Mouse (Mus musculus): ENCODE measurements around the gene Msrb1. TPM values are rescaled to one million over a fixed set of nuclear protein-coding genes. Genes with fewer than 3 reads are reported as not detected.
"Not testable (repeated sequence)": the region's sequence is repeated elsewhere in the genome, so short reads cannot be mapped to it uniquely, and the experiment has no call there.

Gene Msrb1
- total RNA-seq, 2 experiments from 2014 or later: 62.0 to 74.6 TPM

- DNase-seq (ENCODE audit: low spot score in 2 of 2): peak; percentile 85 to 88
Measured at GRCm38 (mm10) chr17:24719494-24720222, 16.8 kb upstream of the Msrb1 start.

- not testable (repeated sequence) for DNase-seq (ENCODE audit: low spot score in 2 of 2)
Measured at GRCm38 (mm10) chr17:24720616-24721015, 15.8 kb upstream of the Msrb1 start.

DNA sequence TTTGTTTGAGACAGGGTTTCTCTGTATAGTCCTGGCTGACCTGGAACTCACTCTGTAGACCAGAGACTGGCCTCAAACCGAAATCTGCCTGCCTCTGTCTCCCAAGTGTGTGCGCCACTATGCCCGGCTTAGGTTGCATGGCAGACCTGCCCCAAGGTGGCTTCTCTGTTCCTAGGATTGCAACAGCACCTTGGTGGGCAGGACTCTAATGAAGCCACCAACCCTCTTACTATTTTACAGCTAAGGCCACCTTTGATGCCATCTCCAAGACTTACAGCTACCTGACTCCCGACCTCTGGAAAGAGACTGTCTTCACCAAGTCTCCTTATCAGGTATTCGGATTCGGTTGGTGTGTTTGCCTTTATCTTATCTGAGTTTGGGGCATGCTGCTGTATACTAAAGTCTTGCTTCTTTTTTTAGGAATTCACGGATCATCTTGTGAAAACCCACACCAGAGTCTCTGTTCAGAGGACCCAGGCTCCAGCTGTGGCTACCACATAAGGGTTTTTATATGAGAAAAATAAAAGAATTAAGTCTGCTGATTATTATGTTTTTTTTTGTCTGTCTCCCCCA, 15.0 kb upstream of the Msrb1 start:
- not testable (repeated sequence) for DNase-seq (ENCODE audit: low spot score in 2 of 2)

GRCm38 (mm10) chr17:24722220-24722924, 14.1 kb upstream of the Msrb1 start:
- no peak for DNase-seq (ENCODE audit: low spot score in 2 of 2)

DNA sequence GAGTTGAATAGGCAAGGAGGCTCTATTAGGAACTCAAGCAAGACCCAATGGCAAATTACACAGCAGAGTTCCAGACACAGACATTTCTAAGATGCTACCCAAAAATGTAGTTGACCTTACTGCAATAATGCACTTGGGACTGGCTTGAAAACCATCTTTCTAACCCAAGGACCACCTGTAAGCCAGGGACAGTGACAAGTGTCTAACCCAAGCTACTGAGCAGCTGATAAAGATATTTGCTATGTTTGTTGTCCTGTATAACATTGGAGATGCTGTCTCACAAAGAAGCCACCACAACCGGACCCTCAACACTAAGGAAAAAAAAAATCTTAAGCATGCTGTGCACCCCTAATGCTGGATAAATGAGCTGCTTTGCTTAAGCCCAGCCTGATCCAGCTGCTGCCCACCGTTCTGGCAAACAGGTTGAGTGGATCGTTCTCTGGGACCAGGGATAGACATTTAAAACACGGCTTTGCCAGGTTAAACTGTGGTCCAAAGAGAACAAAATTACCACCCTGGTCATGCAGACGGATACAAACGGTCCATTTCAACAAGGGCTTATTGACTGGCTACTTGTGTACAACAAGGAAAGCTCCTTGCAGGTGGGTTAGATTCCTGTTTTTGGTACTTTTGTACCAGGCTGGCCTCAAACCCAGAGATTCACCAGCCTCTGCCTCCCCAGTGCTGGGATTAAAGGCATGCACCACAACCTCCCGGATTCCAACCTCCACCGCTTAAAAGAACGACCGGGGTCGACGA, 13.1 kb upstream of the Msrb1 start:
- no peak for DNase-seq (ENCODE audit: low spot score in 2 of 2)

DNA sequence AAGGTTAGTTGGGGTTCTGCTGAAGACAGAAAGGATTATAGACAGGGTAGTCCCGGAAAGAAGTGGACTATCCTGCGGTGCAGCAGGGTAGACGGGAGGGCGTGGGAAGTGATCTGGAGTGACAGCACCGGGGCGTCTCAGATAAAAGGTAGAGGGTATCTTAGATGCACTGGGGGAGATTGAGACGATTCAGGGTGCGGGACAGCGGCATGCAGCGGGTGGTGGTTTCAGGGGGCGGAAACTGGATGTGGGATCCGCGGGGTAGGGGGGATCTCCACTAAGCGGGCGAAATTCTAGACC, 12.6 kb upstream of the Msrb1 start:
- no peak for DNase-seq (ENCODE audit: low spot score in 2 of 2)

GRCm38 (mm10) chr17:24724184-24724583, 12.3 kb upstream of the Msrb1 start, which contains the start of gene Ndufb10:
TSS of gene Ndufb10 (minus strand) at chr17:24724478.
- DNase-seq (ENCODE audit: low spot score in 2 of 2): peak; percentile 97 to 98

- DNase-seq (ENCODE audit: low spot score in 2 of 2): no peak
Measured at GRCm38 (mm10) chr17:24725637-24726390, 10.6 kb upstream of the Msrb1 start.

- no peak for DNase-seq (ENCODE audit: low spot score in 2 of 2)
Measured at GRCm38 (mm10) chr17:24727618-24728017, 8.8 kb upstream of the Msrb1 start, which contains the start of gene Rpl3l. TSS of gene Rpl3l (plus strand) at chr17:24727820.

GRCm38 (mm10) chr17:24728184-24728583, 8.3 kb upstream of the Msrb1 start:
- no peak for DNase-seq (ENCODE audit: low spot score in 2 of 2)

GRCm38 (mm10) chr17:24729067-24729466, 7.4 kb upstream of the Msrb1 start:
- DNase-seq (ENCODE audit: low spot score in 2 of 2): no peak

GRCm38 (mm10) chr17:24730787-24731186, 5.7 kb upstream of the Msrb1 start:
- no peak for DNase-seq (ENCODE audit: low spot score in 2 of 2)

DNA sequence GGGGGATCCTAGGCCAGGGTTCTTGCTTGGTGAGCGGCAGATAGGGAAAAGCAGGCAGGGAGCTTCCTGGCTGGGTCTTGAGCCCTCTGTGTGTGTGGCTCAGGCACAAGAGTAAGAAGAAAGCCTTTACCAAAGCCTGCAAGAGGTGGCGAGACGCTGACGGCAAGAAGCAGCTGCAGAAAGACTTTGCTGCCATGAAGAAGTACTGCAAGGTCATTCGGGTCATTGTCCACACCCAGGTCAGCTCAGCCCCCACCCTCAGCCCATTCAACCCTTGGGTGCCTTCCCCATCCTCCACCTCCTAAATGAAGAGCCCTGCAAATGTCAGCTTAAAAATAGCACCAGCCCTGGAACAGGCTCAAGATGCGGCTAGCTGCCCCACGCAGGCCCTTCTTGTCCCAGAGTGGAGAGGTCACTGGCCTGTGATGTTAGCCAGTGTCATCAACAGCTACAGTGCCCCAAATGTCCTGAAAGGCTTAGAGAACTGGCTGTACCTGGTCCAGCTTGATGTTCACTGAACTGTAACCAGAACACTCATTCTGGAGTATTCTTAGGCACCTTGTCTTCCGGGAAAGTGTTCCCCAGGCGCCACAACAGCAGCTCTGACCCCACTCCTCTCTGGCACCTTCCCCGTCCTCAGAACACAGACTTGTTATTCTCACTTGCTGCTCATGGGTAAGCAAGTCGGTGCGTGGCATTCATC, 4.1 kb upstream of the Msrb1 start:
- DNase-seq (ENCODE audit: low spot score in 2 of 2): no peak

DNA sequence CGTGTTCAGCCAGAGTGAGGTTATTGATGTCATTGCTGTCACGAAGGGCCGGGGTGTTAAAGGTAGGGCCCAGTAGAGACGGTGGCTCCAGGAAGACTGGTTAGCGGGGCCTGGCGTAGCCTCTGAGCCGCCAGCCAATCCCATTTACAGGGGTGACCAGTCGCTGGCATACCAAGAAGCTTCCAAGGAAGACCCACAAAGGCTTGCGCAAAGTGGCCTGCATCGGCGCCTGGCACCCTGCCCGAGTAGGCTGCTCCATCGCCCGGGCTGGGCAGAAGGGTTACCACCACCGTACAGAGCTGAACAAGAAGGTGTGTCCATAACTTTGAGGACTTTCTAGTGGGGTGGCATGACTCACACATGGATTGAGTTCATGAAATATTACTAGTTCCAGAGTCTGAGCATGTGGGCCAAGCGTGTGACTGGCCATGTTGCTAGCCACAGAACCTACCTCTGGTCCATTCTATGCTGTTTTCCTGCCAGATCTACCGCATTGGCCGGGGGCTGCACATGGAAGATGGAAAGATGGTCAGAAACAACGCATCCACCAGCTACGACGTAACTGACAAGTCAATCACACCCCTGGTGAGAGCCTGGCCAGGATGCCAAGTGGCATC, 2.9 kb upstream of the Msrb1 start:
- DNase-seq (ENCODE audit: low spot score in 2 of 2): no peak

DNA sequence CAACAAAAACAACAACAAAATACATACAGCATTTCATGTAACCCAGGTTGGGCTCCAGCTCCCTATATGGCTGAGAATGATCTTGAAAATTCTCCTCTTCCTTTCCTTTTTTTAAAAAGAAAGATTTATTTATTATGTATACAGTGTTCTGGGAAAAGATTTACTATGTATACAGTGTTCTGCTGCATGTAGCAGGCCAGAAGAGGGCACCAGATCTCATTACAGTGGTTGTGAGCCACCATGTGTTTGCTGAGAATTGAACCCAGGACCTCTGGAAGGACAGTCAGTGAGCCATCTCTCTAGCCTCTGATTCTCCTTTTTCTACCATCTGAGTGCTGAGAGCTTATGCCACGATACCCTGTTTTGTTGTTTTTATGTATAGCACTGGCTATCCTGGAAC, 1.9 kb upstream of the Msrb1 start:
- DNase-seq (ENCODE audit: low spot score in 2 of 2): no peak

DNA sequence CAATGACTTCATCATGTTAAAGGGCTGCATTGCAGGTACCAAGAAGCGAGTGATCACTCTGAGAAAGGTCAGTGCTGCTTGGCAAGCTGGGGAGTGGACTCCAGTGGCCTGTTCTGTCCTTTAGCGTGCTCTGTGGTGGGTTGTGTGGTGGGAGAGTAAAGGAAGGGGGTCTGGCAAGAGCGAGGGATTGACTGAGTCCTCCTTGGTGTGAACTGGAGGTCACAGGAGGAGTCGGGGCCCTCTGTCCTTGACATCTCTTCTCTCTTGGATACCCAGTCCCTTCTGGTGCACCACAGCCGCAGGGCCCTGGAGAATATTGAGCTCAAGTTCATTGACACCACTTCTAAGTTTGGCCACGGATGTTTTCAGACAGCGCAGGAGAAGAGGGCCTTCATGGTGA, 996 bp upstream of the Msrb1 start:
- no peak for DNase-seq (ENCODE audit: low spot score in 2 of 2)

- DNase-seq (ENCODE audit: low spot score in 2 of 2): no peak
Measured at GRCm38 (mm10) chr17:24737135-24737810, 831 bp downstream of the Msrb1 start.

GRCm38 (mm10) chr17:24738238-24738637, 1.8 kb downstream of the Msrb1 start:
- DNase-seq (ENCODE audit: low spot score in 2 of 2): no peak

GRCm38 (mm10) chr17:24739926-24740325, 3.5 kb downstream of the Msrb1 start:
- no peak for DNase-seq (ENCODE audit: low spot score in 2 of 2)
